Mouse (Mus musculus) retina, adult 2 months (tissue): ENCODE measurements around the gene Lep.

ENCODE experiments used
- DNase-seq: peaks from one replicate; pipeline ENCODE4 v3.0.0-alpha.2; 2012; ENCODE audit warnings: low read depth, low spot score

Gene Lep

GRCm38 (mm10) chr6:29044029-29044428, 16.0 kb upstream of the Lep start:
- no peak for DNase-seq

DNA sequence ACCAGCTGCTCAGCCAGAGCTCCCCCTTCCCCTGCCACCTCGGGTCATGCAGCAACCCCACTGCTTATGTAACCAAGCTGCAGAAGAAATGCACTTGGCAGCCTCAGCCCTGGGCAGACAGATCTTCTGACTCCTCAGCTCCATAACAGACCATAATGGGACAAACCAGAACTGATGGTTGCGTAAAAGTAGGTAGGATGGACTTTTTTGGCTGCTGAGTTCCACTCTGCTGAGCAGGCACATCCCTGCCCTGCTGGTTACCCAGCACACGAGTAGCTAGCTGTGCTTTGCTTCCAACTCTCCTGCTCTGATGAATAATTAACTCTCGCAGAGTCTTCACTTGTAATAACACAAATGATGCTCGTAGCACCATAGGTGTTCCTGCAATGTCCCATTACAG, 10.1 kb upstream of the Lep start:
- DNase-seq, result no peak

DNA sequence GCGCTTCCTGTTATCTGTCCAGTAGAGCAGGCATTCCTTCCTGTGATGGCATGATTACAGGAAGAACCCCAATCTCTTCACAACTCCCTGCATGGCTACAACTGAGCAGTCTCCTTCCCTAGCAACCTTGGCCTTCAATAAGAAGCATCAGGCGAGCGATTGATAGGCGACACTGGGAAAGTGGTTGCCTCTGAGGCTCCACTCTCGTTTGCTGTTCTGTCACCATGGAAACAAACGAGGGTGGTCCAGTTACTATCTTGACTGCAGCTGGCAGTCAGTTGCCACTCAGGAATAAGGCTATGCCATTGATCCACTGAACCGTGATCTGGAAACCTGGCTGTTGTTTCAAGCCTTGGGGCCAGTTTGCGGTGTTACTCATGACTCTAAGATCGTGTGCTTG, 7.8 kb upstream of the Lep start:
- DNase-seq, result no peak

GRCm38 (mm10) chr6:29053181-29053580, 6.8 kb upstream of the Lep start:
- DNase-seq, result no peak

GRCm38 (mm10) chr6:29056377-29056776, 3.6 kb upstream of the Lep start:
- no peak for DNase-seq

- no peak for DNase-seq
Observed at GRCm38 (mm10) chr6:29066389-29066790, 6.4 kb downstream of the Lep start.

- no peak for DNase-seq
Observed at GRCm38 (mm10) chr6:29072258-29072657, 12.2 kb downstream of the Lep start.

DNA sequence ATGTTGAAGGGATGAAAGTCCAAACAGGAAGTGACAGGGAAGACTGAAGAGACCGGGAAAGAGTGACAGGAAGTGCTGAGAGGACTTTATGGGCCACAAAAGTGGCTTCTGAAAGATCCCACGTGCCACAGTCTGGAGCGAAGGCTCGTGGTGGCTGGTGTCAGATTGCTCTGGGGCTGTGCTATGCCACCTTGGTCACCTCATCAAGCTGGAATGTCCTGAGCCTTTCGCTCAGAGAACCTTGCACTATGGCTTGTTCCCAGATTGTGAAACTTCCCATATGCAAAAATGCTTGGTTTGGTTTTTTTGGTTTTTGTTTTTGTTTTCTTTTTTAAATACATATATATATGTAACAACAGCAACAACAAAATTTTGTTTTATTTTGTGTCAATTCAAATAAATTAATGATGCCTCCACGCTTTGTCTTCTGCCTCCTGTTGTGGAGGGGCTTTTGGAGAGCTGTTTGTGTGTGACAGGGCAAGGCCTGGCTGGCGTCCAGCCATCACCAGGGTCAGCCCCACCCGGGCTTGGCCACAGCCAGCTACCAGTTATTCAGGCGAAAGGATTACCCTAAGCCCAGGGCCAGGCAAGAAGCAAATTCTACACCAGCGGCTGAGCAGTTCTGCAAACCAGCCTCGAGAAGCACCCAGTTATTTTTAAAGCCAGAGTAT, 13.6 kb downstream of the Lep start:
- DNase-seq, result no peak

- DNase-seq, result no peak
Observed at GRCm38 (mm10) chr6:29074133-29074469, 14.1 kb downstream of the Lep start.

GRCm38 (mm10) chr6:29079291-29079690, 19.3 kb downstream of the Lep start:
- DNase-seq, result no peak

GRCm38 (mm10) chr6:29081826-29082363, 21.9 kb downstream of the Lep start:
- no peak for DNase-seq

- DNase-seq, result no peak
Observed at GRCm38 (mm10) chr6:29082776-29083354, 22.8 kb downstream of the Lep start.

DNA sequence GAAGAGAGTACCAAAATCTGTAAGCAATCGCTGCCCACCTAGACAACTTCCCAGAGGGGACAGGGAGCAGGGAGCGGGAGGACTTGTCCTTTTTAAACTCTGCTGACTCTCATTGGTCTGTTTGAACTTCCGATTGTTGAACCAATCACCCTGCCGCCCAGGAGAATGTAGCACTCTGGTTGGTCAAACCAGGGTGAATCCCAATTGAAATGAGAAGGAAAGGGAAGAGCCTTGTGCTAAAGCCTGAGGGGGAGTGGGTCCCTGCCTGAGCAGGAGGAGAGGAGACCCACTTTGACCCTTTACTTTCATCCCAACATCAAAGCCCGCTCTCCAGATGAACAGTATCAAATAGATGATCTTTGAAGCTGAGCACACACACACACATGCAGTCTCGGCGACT, 24.4 kb downstream of the Lep start:
- no peak for DNase-seq

DNA sequence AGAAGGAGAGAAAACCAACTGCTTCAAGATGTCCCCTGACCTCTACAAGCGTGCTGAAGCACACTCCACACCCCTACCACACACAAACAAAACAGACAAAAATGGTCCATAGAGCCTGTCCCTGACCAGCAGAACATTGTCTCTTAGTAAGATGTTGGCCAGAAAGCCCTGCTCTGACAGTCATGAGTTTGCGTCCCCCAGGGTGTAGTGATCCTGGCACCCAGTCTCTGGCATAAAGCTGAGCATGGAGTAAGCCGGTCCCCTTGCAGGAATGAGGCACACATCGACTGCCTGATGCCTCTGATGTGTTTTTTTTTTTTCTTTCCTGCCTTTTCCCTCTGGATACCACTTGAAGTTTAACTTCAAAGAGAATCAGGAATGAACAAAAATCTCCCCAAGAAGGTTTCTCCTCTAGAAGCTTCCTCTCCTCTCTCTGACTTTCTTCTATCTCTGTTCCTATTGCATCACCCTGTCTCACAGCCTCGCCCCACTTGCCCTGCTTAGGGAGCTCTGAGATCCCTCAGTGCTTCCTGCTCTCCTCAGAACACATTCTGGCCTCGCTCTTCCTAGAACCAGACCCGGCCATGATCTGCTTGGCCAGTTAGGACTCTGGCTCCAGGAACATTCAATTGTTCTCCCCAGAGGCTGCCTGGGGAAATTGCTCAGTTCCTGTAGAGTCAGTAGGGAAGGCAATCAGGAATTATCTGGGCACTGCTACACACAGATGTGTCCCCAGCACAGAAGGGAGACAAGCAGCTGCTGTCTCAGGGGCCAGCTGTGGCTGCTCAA, 28.1 kb downstream of the Lep start:
- DNase-seq, result no peak

- DNase-seq, result no peak
Observed at GRCm38 (mm10) chr6:29092234-29092633, 32.2 kb downstream of the Lep start.

GRCm38 (mm10) chr6:29092904-29093303, 32.9 kb downstream of the Lep start:
- DNase-seq, result no peak

GRCm38 (mm10) chr6:29099536-29100170, 39.6 kb downstream of the Lep start:
- DNase-seq, result no peak

GRCm38 (mm10) chr6:29100423-29100822, 40.4 kb downstream of the Lep start:
- no peak for DNase-seq

GRCm38 (mm10) chr6:29101248-29101864, 41.3 kb downstream of the Lep start:
- DNase-seq, result no peak

- no peak for DNase-seq
Observed at GRCm38 (mm10) chr6:29108376-29108775, 48.4 kb downstream of the Lep start.

GRCm38 (mm10) chr6:29111501-29111900, 51.5 kb downstream of the Lep start:
- DNase-seq, result no peak

GRCm38 (mm10) chr6:29115756-29116155, 55.7 kb downstream of the Lep start:
- no peak for DNase-seq
